Mouse (Mus musculus): Measurements from ENCODE around the gene Eef1g. TPM values are rescaled to one million over a fixed set of nuclear protein-coding genes. Genes with fewer than 3 reads are reported as not detected.

The Eef1g gene
- 239 and 240 TPM in 2 replicates for polyA plus RNA-seq (2015; fragmentation: Nextera tagmentation; extraction: Ambion mirVana)

DNA sequence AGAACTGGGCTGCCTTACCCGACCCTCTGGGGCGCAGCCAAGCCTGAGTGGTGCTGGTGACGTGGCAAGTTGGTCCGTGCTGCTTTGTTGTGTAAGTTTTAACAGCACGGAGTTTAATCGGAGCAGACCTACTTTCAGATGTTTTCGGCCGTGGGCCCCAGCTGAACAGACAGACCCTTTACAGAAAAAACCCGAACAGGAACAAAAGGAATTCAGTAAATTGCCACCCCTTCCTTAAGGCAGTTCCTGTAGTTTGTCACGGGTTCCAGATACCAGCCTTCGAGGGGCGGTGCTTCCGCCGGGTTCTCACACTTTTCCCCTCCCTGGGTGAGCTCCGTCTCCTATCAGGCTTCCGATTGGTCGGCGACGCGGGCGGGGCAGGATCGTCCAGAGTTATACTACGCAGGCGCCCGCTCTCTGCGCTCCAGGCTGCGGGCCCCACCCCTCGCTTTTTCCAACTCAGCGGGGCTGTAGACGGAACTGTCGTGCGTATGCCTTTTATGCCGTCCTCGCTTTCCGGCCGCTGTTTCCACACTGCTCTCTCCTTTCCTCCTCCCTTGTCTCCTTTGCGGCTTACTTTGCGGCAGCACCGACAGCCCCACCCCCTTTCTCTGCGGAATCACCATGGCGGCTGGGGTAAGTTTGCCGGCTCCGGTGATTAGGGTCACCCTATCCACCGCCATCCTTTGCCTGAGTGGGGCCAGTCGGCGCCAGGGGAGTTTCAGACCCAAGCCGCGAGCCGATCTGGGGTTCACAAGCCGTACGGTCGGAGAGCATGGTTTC, at the start of gene Eef1g:
TSS of gene Eef1g (plus strand) at position 452 of the 783 bp plus-strand sequence.
- no peaks in the 10 kb centered on the region for H3K9me3 ChIP-seq (replicated peaks; ENCODE audit: control insufficient read depth, low read length)
- H3K4me1 ChIP-seq (ENCODE audit: control insufficient read depth, insufficient read depth, low read length) = peaks cover 21% of the 10 kb centered on the region
- peak within 1 kb of the TSS; percentile 96 for H3K27ac ChIP-seq (ENCODE audit: low read length)
- ATAC-seq (replicated peaks; ENCODE audit: extremely low read depth, insufficient read depth, low FRiP score) = peak; percentile 99
- H3K9ac ChIP-seq (ENCODE audit: low read length) = peak within 1 kb of the TSS; percentile 85
- H3K4me3 ChIP-seq (ENCODE audit: low read length) = peak within 1 kb of the TSS; percentile 74
- peaks cover 57% of the 10 kb centered on the region for H3K36me3 ChIP-seq (ENCODE audit: control insufficient read depth, insufficient read depth)
- peak within 1 kb of the TSS; percentile 88 for H3K4me2 ChIP-seq (ENCODE audit: low read depth, low read length)
- under 1% methylated on average over 52 of the region's 52 CpGs for WGBS
- H3K27me3 ChIP-seq (ENCODE audit: control insufficient read depth, insufficient read depth, low read length) = no peaks in the 10 kb centered on the region

DNA sequence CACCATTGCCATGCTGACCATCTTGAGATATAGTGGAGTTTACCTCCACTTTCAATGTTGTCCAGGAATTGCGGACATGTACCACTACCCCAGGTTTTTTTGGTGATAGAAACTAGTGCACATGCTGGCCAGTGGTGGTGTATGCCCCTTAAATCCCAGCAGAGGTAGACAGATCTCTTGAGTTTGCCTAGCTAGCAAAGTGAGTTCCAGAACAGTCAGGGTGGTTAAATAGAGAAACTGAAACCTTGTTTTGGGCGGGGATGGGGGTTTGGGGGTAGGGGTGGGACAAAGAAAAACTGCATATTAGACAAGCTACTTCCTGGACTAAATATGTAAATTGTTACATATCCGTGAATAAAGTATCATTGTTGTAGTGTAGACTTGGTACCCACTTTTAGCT, 47.8 kb upstream of the Eef1g start:
- no peak overlapping the region for H3K9ac ChIP-seq (ENCODE audit: low read length)
- H3K4me2 ChIP-seq (ENCODE audit: low read depth, low read length) = no peak overlapping the region
- WGBS = 92% methylated on average over 3 of the region's 3 CpGs

GRCm38 (mm10) chr19:8919684-8920072, 47.2 kb upstream of the Eef1g start:
- H3K27ac ChIP-seq (ENCODE audit: low read length) = peak overlapping the region; percentile 89
- 55% methylated on average over 6 of the region's 6 CpGs for whole genome bisulfite sequencing
- no peak for ATAC-seq (replicated peaks; ENCODE audit: extremely low read depth, insufficient read depth, low FRiP score)
- peaks cover 12% of the 10 kb centered on the region for H3K4me1 ChIP-seq (ENCODE audit: control insufficient read depth, insufficient read depth, low read length)
- no peaks in the 10 kb centered on the region for H3K27me3 ChIP-seq (ENCODE audit: control insufficient read depth, insufficient read depth, low read length)
- peak overlapping the region; percentile 83 for H3K4me3 ChIP-seq (ENCODE audit: low read length)
- H3K36me3 ChIP-seq (ENCODE audit: control insufficient read depth, insufficient read depth) = peaks cover 21% of the 10 kb centered on the region
- H3K4me2 ChIP-seq (ENCODE audit: low read depth, low read length) = peak overlapping the region; percentile 72
- H3K9me3 ChIP-seq (replicated peaks; ENCODE audit: control insufficient read depth, low read length) = no peaks in the 10 kb centered on the region
- H3K9ac ChIP-seq (ENCODE audit: low read length) = peak overlapping the region; percentile 87

More for the DNA sequence above, 47.8 kb upstream of the Eef1g start:
- Histone ChIP-seq H3K4me3 (ENCODE audit: low read length) (no peak overlapping the region), H3K27me3 (ENCODE audit: control insufficient read depth, insufficient read depth, low read length) (no peaks in the 10 kb centered on the region), H3K4me1 (ENCODE audit: control insufficient read depth, insufficient read depth, low read length) (peaks cover 12% of the 10 kb centered on the region), H3K36me3 (ENCODE audit: control insufficient read depth, insufficient read depth) (peaks cover 27% of the 10 kb centered on the region), H3K27ac (ENCODE audit: low read length) (no peak overlapping the region), H3K9me3 (replicated peaks; ENCODE audit: control insufficient read depth, low read length) (no peaks in the 10 kb centered on the region)
- no peak for ATAC-seq (replicated peaks; ENCODE audit: extremely low read depth, insufficient read depth, low FRiP score)

- H3K27ac ChIP-seq (ENCODE audit: low read length) = peak within 1 kb of the TSS; percentile 89
- peaks cover 15% of the 10 kb centered on the region for H3K36me3 ChIP-seq (ENCODE audit: control insufficient read depth, insufficient read depth)
- H3K4me3 ChIP-seq (ENCODE audit: low read length) = peak within 1 kb of the TSS; percentile 83
- no peaks in the 10 kb centered on the region for H3K9me3 ChIP-seq (replicated peaks; ENCODE audit: control insufficient read depth, low read length)
- WGBS = 2% methylated on average over 37 of the region's 50 CpGs
- H3K9ac ChIP-seq (ENCODE audit: low read length) = peak within 1 kb of the TSS; percentile 87
- peak; percentile 97 for ATAC-seq (replicated peaks; ENCODE audit: extremely low read depth, insufficient read depth, low FRiP score)
- H3K4me2 ChIP-seq (ENCODE audit: low read depth, low read length) = peak within 1 kb of the TSS; percentile 72
- H3K27me3 ChIP-seq (ENCODE audit: control insufficient read depth, insufficient read depth, low read length) = no peaks in the 10 kb centered on the region
- H3K4me1 ChIP-seq (ENCODE audit: control insufficient read depth, insufficient read depth, low read length) = peaks cover 12% of the 10 kb centered on the region
Observed at GRCm38 (mm10) chr19:8920073-8920736, 46.6 kb upstream of the Eef1g start, which contains the start of gene B3gat3. Gene B3gat3, plus strand, starts transcription at chr19:8920374.

DNA sequence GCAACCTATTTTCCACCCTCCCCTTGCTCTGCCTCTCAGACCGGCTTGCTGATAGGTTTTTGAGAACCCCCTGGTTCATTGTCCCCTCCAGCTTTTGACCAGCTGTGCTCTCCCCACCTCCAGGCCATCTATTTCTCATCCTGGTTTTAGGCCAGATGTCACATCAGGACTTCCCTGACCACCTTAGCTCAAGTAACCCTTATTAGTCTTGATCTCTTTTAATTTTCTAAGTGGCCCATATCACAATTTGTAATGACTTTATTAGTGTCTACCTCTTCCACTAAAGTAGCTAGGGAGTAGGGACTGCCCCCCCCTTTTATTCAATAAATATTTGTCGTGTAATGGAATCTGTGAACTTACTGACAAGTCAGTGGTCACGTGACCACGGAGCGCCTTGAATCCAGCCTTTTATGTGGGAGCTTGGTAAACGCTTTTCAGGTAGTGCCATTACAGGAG, 46.0 kb upstream of the Eef1g start:
- Histone ChIP-seq H3K4me3 (ENCODE audit: low read length) (peak overlapping the region; percentile 83), H3K9me3 (replicated peaks; ENCODE audit: control insufficient read depth, low read length) (no peaks in the 10 kb centered on the region), H3K4me1 (ENCODE audit: control insufficient read depth, insufficient read depth, low read length) (peaks cover 12% of the 10 kb centered on the region), H3K27me3 (ENCODE audit: control insufficient read depth, insufficient read depth, low read length) (no peaks in the 10 kb centered on the region), H3K9ac (ENCODE audit: low read length) (peak overlapping the region; percentile 87), H3K36me3 (ENCODE audit: control insufficient read depth, insufficient read depth) (peaks cover 12% of the 10 kb centered on the region), H3K27ac (ENCODE audit: low read length) (peak overlapping the region; percentile 89), H3K4me2 (ENCODE audit: low read depth, low read length) (peak overlapping the region; percentile 72)
- 1% methylated on average over 6 of the region's 6 CpGs for WGBS
- no peak for ATAC-seq (replicated peaks; ENCODE audit: extremely low read depth, insufficient read depth, low FRiP score)

- peaks cover 12% of the 10 kb centered on the region for H3K4me1 ChIP-seq (ENCODE audit: control insufficient read depth, insufficient read depth, low read length)
- no peak overlapping the region for H3K4me2 ChIP-seq (ENCODE audit: low read depth, low read length)
- WGBS = 65% methylated on average over 9 of the region's 9 CpGs
- H3K27me3 ChIP-seq (ENCODE audit: control insufficient read depth, insufficient read depth, low read length) = no peaks in the 10 kb centered on the region
- H3K36me3 ChIP-seq (ENCODE audit: control insufficient read depth, insufficient read depth) = peaks cover 9% of the 10 kb centered on the region; the same call in 1 of the 2 replicates
- H3K4me3 ChIP-seq (ENCODE audit: low read length) = no peak overlapping the region
- no peak for ATAC-seq (replicated peaks; ENCODE audit: extremely low read depth, insufficient read depth, low FRiP score)
- no peak overlapping the region for H3K27ac ChIP-seq (ENCODE audit: low read length)
- no peak overlapping the region for H3K9ac ChIP-seq (ENCODE audit: low read length)
- H3K9me3 ChIP-seq (replicated peaks; ENCODE audit: control insufficient read depth, low read length) = no peaks in the 10 kb centered on the region
Observed at GRCm38 (mm10) chr19:8921741-8922140, 45.1 kb upstream of the Eef1g start.

- 86% methylated on average over 2 of the region's 2 CpGs for WGBS
- Histone ChIP-seq H3K27me3 (ENCODE audit: control insufficient read depth, insufficient read depth, low read length) (no peaks in the 10 kb centered on the region), H3K9me3 (replicated peaks; ENCODE audit: control insufficient read depth, low read length) (no peaks in the 10 kb centered on the region), H3K4me2 (ENCODE audit: low read depth, low read length) (no peak overlapping the region), H3K4me1 (ENCODE audit: control insufficient read depth, insufficient read depth, low read length) (peaks cover 17% of the 10 kb centered on the region), H3K27ac (ENCODE audit: low read length) (no peak overlapping the region), H3K9ac (ENCODE audit: low read length) (no peak overlapping the region), H3K36me3 (ENCODE audit: control insufficient read depth, insufficient read depth) (peaks cover 16% of the 10 kb centered on the region), H3K4me3 (ENCODE audit: low read length) (no peak overlapping the region)
- no peak for ATAC-seq (replicated peaks; ENCODE audit: extremely low read depth, insufficient read depth, low FRiP score)
Observed at GRCm38 (mm10) chr19:8926766-8927165, 40.1 kb upstream of the Eef1g start.

DNA sequence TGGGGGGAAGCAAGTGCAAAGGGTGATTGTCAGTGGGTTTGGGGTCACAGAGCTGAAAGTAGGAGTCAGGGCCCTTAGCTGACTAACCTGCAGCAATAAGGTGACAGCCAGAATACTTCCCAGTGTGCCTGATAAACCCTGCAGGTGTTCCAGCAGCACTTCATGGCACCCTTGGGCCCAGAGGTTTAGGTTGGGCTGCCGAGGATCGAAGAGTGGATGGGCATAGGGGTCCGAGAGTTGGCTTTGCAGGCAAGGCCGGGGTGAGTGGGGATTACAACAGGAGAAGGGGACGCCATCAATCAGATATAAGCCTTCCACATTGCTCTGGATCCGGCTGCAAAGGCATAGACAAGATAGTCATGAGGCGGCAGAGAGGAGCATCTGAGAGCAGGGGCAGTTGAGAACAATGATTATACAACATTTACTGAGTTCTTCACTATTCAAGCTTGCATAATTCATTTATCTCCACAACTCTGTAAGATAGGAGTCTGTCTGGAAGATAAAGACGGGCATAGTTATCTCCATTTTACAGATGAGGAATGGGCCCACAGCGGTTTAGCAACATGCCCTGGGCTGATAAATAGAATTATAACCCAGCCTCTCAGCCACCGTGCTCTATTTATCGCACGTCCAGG, 38.8 kb upstream of the Eef1g start:
- H3K9ac ChIP-seq (ENCODE audit: low read length) = no peak overlapping the region
- no peak overlapping the region for H3K27ac ChIP-seq (ENCODE audit: low read length)
- 78% methylated on average over 12 of the region's 12 CpGs for WGBS

More for the DNA sequence above, 38.8 kb upstream of the Eef1g start:
- no peak overlapping the region for H3K4me3 ChIP-seq (ENCODE audit: low read length)
- no peaks in the 10 kb centered on the region for H3K27me3 ChIP-seq (ENCODE audit: control insufficient read depth, insufficient read depth, low read length)
- H3K4me2 ChIP-seq (ENCODE audit: low read depth, low read length) = no peak overlapping the region
- H3K36me3 ChIP-seq (ENCODE audit: control insufficient read depth, insufficient read depth) = peaks cover 16% of the 10 kb centered on the region
- ATAC-seq (replicated peaks; ENCODE audit: extremely low read depth, insufficient read depth, low FRiP score) = no peak
- no peaks in the 10 kb centered on the region for H3K9me3 ChIP-seq (replicated peaks; ENCODE audit: control insufficient read depth, low read length)
- H3K4me1 ChIP-seq (ENCODE audit: control insufficient read depth, insufficient read depth, low read length) = peaks cover 16% of the 10 kb centered on the region
